Mouse (Mus musculus): ENCODE data around the gene Fam71f2.

Fam71f2 gene

GRCm38 (mm10) chr6:29329514-29329913, 50.1 kb downstream of the Fam71f2 start:
- ATAC-seq (ENCODE audit: insufficient number of reproducible peaks, low FRiP score, low TSS enrichment), result no peak
